Mouse (Mus musculus): ENCODE results near the gene Pde6g.

Gene Pde6g

DNA sequence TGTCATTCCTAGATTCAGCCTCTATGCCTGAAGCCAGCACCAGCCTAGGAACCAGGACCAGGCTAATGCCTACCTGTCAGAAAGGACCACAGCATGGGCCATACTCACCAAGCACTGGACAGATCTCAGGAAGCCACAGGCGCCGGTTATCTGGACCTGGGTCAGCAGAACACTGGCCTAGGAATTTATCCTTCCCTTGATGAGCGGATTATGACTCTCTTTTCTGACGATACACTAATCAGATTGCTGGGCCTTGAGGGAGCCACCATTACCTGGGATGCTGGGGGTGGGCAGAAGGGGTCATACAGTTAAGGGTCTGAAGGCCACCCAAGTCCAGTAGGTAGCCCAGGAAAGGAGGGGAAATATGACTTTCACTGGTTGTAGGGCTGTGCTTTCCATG, at the start of gene Pde6g:
Gene Pde6g, minus strand, starts transcription at position 195 of the 400 bp plus-strand sequence.
- no peak for DNase-seq (ENCODE audit: low read depth, low spot score)

DNA sequence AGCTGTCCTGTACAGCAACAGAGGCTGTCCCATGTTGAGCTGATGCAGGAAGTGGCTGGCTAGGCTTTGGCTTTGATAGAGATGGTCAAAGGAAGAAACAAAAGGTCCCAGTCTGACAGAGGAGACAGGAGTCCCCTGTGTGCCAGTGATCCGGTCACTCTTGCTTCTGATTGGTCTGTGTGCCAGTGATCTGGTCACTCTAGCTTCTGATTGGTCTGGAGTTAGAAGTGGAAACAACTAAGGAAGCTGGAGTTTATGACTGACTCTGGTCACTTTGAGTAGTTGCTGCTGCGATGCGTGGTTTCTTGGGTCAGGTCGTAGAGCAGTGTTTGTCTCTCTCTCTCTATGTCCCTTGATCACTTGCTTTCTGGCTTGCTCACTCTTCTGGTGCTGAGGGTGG, 48.4 kb upstream of the Pde6g start:
- no peak for DNase-seq (ENCODE audit: low read depth, low spot score)

DNA sequence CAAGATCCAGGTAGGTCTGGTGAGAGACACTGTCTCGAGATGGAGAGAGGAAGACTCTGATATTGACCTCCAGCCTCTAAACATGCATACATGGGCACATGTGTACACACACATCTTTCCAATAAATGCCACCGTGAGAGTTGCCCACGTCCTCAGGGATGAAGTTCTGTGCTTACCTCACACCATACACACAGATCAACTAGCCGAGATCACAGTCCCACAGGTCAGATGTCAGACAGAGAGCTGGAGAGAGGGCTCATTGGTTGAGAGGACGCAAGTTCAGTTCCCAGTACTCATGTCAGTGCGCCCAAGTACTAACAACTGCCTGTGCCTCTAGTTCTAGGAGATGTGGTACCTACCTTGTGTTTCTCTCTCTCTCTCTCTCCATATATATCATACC, 47.7 kb upstream of the Pde6g start:
- no peak for DNase-seq (ENCODE audit: low read depth, low spot score)

DNA sequence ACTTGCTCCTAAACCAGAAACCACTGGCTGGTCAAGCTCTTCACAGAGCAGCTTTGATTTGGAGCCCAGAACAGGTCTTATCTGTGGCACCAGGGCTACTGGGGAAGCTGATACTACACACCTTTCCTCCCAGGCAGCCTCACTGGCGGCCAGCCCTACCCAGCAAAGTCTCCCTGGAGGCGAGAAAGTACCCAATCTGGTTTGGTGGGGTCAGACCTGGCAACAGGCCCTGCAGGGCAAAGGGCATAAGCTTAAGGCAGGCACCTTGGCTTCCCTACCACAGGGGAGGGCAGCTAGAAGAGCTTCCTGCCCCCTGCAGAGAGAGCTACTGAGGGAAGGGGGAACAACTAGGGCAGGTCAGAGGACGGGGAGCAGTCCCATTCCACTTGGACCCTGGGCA, 47.1 kb upstream of the Pde6g start:
- no peak for DNase-seq (ENCODE audit: low read depth, low spot score)

DNA sequence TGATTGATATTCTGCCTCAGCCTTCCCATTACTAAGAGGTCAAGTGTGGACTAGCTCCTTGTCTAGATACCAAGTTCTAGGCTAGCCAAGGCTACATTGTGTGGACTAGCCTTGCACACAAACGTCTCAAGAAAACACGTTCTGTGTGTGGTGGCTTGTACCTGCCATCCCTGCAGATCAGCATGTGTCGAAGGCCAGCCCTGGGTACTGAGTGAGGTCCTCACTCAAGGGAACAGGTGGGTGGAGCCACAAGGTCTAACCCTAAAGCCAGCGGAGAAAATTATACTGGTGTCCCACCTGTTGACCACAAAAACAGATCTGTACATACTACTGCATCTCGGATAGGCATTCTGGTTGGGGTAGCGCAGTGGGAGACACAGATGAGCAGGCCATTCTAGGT, 46.6 kb upstream of the Pde6g start:
- DNase-seq (ENCODE audit: low read depth, low spot score), result no peak

DNA sequence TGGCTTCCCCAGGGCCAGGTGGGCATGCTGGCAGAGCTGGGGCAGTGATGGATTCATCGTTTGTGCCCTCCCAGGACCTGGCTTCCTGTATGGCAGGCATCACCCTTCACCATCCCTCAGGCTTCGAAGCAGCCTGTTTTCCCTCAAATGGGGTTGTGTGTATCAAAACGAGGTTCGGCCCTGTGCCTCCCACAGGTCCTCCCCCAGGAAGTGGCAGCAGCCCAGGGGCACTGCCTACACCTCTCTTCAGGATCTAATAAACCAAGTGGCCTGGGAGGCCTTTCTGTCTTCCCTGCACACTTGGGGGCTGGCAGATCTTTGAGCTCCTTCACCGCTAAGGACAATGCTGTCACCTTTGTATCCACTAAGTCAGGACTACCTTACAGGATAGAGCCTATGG, 45.6 kb upstream of the Pde6g start:
- no peak for DNase-seq (ENCODE audit: low read depth, low spot score)

DNA sequence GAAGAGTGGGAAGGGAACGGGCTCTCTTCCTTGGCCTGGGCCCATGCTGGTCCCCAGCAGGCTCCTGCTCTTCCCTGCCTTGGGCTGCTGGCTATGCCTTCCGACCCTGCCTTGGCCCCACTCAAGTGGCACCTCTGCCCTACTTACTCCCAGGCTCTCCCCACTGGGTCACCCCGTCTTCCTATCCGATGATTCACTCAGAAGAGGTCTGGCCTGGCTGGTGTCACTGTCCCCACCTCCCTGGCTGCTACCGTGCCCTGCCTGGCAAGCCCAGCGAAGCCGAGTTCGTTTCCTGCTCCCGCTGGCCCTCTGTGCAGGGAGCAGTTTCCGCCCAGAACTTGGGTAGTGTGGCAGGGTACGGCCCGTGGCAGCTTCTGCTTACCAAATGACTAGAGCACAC, 44.9 kb upstream of the Pde6g start:
- no peak for DNase-seq (ENCODE audit: low read depth, low spot score)

DNA sequence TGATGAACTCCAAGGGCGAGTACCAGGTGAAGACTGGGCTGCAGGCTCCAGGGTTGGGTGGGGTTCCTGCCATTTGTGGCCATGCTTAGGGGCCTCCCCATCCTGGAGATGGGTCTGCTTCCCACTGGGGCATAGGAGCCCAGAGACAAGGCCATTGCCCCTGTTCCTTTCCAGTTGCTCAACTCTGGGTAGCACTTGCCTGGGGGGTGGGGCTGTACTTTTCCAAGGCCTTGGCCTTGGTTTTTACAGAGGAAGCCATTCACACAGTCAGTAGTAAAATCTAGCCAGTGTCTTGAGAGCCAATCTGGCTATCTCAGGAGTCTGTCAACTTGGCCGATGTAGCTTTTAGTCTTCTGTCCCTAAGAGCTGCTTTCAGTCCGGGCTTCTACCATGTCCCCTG, 44.1 kb upstream of the Pde6g start:
- no peak for DNase-seq (ENCODE audit: low read depth, low spot score)

DNA sequence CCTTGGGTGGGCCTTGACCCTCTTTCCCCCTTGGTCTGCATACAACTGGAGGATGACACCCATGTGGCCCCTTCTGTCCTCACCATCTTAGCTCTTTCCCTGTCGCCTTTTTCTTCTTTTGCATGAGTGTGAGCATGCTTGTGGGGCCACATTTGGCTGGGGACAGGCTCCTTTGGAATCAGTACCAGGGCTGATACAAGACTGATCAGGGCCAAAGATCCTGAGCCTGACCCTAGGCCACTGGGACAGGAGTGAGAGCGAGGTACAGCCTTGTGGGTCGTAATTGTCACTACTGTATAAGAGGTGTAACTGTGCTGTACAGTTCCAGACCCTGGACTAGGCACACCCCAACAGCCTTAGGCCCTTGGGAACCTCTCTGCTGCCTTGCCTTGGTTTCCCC, 40.6 kb upstream of the Pde6g start:
- no peak for DNase-seq (ENCODE audit: low read depth, low spot score)

DNA sequence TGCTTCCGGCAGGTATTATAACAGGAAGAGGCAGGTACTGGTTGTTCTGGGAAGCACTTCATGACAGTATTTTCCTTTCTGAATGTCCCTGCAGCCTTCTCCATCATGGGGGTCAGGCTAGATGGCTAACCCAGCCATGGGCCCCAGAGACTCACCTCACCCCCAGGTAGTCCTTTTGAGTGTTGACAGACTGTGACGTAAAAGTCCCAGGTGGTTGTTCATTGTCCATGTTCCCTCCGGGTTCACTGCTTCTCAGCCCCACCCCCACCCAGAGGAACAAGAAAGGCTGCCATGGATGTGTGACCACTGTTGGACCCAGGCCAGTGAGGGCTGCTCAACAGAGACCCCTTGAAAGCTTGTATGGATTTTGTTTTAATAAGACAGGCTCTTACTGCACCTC, 40.1 kb upstream of the Pde6g start:
- no peak for DNase-seq (ENCODE audit: low read depth, low spot score)

DNA sequence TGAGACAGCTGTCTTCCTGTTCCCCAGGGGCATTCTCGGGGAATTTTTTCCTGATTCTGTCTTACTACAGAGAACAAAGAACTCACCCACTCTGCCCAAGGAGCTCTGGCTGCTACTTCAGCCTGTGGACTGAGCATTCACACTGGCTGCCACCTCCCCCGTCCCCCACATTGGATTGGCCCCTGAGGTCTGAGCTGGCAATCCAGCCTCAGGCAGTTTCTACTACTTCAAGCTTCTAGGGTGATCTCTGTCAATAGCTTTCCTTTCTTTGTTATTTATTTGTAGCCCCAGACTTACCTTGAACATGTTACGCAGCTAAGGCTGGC, 39.5 kb upstream of the Pde6g start:
- no peak for DNase-seq (ENCODE audit: low read depth, low spot score)

DNA sequence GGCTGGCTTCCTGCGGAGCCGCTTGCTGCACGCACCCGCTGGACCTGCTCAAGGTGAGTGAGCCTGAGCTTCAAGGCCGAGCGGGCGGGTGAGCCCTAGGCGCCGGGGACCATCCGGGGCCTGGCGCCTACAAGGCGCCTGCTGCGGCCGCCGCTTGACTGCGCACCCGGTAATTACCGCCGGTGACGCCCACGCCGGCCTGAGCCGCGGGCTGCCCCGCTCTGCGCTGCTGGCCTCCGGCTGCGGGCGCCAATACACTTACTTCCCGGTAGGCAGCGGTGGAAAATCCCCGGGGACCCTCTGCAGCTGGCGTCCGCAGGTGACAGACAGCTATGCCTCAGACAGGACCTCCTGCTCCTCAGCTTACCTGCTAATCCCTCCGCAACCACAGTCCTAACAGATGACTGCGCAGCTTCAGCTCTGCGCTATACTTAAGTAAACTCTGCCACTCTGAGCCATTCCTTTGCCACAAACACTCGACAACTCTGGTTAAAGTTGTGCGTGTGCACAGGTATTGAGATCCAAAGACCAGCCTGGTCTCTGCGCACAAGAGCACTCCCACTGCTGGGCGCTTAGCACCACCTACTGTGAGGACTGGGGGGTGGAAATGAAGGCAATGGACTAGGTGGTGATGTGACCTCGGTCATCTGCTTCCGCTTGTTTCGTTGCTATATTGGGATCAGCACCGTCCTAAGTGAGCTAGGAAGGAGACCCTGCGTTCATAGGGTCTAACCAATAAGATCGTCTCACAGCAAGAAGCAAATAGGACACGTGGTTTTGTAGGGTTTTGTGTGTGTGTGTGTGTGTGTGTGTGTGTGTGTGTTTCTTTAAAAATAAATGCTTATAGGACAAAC, 39.0 kb upstream of the Pde6g start:
- DNase-seq (ENCODE audit: low read depth, low spot score), result peak; percentile 63

DNA sequence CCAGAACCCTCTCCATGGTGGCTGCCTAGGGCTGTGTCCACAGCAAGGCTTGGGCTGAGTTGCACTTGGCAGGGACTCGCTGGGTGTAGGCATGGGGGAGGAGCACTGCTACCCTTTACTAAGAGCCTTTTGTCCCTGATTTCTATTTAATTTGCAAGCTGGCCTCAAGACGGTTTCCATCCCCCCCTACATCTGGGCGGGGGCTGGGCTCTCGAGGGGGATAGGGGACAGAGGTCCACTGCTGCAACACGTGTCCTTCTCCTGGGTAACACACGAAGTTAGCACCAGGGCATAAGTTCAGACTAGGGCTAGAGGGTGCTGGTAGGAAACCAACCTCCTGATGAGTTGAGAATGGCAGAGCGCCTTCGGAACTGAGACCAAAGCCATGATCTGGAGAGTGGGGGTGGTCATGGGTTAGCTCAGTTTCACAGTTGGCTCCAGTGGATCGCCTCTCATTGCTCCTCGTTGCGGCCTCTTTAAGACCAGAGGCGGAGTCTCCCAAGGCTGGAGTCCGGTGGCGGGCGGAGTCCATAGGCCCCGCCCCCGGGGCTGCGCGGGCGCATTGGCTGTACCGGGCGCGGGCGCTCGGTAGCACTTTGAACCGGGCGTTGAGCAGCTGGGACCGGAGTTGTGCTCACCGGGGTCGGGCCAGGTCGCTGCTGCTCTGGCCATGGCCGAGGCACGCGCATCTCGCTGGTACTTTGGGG, 38.2 kb upstream of the Pde6g start, which contains the start of gene Slc25a10:
Gene Slc25a10, plus strand, starts transcription at position 524 of the 707 bp plus-strand sequence.
- DNase-seq (ENCODE audit: low read depth, low spot score), result peak; percentile 93

DNA sequence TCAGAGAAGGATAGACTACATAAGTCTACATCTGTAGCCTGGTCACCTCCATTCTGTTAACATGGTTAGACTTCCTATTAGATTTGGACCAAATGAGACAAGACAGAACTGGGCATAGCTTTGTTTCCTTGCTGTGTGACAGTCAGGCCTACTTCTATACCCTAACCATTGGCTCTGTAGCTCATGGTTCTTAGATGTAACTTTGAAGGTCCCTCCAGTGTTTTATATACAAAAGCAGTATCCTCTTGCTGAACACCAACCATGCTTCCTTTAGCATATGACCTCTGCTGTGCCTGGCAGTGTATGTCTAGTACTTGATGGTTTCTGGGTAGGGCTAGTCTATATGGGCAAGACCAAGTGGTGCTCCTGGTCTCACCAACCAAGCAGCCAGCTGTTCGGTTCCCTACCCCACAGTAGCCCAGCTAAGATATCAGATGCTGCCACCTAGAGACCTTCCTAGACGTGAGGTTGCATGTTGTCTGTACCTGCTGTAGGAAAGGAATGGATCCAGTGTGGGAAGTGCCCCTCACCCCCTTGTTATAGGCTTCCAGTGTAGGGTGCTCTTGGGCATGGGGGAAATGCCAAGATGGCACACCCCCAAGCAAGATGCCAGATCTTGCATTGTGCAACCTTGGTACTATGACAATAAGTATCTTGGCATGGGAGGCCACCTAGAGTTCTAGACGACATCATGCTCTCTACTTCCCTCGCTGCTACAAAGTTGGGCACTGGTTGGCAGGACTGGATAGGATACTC, 37.2 kb upstream of the Pde6g start:
- no peak for DNase-seq (ENCODE audit: low read depth, low spot score)

DNA sequence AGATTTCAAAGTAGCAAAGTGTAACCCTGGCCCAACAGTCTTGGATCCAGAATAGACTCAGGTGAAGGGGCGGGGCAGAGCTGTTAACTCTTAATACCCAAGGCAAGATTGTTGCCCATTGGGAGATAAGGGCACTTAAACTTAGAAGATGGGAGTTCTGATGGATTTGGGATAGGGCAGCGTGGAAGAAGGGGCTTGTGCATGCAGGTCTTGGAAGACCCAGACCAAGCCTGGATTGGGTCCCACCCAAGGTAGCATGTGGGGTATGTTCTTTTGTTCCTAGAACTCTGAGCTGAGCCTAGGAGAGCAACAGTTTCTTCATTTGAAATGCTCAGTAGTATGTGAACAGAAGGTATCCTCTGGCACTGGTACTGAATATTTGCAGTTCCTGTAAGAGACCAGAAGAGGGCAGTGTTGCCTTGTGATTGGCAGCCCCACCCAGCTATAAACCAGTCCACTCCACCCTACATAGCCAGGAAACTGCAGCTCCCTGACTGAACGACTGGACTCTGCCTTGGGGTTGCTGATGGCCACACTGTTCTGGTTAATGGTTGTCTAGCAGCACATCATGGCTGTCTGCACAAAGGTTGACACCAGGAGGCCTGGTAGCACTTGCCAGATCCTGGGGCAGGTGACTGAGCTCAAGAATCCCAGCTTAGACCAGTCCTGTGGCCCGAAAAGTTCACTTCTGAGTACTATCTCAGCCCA, 35.9 kb upstream of the Pde6g start:
- peak; percentile 88 for DNase-seq (ENCODE audit: low read depth, low spot score)

DNA sequence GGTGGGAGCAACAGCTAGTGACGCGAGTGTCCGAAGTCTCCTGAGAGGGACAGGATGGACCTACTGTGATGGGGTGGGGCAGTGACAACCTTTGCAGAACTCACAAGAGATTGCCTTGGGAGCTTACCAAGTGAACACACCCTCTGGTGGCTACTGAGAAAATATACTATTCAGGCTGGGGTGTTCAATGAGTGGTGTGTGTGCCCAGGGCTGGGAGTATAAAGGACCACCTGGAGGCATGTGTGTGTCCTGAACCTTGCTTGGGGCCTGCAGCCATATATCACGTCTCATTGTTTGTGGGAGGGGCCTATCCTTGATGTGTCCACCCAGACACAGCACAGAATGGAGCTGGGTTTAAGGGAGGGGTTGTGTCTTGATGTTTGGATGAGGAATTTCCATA, 35.2 kb upstream of the Pde6g start:
- peak; percentile 28 for DNase-seq (ENCODE audit: low read depth, low spot score)

DNA sequence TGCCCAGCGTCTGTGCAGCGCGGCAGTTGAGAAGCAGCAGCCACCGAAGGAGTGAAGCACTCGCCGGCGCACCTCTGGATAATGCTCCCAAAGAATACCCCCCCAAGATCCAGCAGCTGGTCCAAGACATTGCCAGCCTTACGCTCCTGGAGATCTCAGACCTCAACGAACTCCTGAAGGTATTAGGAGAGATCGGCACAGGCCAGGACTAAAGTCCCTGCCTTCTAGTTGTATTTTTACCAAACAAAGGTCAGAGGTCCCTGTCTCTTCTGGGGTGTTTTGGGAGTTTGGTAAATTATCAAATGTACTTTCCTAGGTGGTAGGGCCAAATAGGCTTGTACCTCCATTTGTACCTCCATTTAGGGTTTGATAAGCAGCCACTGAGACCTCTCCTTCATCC, 32.0 kb upstream of the Pde6g start:
- no peak for DNase-seq (ENCODE audit: low read depth, low spot score)

DNA sequence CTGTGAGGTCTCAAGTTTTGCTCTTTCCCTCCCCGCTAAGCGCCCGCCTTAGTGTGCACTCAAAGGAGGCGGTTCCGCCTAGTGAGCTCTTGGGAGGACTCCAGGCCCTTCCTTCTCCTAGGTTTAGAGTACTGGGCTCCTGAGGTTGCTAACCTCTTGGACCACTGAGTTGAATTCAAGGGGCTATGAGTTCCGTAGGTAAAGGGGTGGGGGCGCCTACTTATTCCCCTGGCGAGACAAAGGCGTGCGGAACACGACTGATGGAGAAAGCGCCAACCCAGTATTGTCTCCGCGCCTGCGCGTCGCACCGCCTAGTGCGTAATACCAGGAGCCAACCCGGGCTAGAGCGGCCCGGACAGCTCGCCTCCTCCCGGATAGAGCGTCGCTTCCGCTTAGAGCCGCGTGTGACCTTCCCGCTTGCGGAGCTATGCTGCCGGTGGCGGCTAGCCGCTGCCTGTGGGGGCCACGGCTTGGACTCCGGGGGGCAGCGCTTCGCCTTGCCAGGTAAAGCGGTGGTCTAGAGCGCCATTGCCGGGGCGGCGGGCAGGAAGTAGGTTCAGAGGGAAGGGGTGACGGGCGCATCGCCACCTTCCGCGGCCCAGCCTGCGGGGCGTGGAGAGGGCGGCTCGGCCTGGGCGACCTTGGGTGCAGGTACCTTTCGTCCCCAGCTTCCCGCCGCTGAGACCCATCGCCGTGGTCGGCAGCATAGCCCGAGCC, 31.1 kb upstream of the Pde6g start, which contains the start of gene Mrpl12:
Gene Mrpl12, plus strand, starts transcription at position 349 of the 717 bp plus-strand sequence.
- DNase-seq (ENCODE audit: low read depth, low spot score), result peak; percentile 97

DNA sequence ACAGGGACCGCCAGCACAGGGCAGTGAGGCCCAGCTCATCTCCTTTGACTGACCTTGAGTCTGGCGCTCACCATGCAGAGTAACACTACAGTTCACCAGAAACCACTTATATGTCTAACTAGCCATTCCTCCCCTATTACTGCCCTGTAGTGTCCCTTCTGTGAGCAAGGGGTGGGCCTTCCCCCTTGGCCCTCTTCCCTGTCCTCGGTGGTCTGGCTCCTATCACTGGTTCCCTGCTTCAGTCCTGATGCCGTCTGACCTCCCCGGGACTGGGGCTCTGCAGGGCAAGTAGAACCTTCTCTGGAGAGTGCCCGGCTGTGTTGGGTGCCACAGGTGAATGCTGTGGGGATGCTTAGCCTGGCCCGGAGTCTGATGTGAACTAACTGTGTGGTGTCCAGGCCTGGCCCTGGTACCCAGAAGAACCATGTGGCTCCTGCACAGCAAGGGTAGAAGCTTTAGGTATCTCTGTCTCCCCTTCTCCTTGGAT, 30.2 kb upstream of the Pde6g start:
- no peak for DNase-seq (ENCODE audit: low read depth, low spot score)

DNA sequence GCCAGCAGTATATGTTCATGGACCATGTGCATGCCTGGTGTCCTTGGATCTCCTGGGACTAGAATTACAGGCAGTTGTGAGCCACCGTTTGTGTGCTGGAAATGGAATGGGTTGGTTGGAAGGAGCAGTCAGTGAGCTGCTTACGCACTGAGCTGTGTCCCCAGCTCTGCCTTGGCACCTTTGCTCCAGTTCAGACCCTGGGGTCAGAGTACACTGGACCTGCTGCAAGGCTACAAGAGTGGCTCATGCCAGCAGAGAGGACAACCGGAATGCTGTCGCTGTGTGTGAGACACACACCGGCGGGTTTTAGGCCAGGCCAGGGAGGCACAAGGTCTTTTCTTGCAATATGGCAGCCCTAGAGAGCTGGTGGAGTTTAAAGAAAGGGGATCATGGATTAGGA, 18.8 kb upstream of the Pde6g start:
- no peak for DNase-seq (ENCODE audit: low read depth, low spot score)

DNA sequence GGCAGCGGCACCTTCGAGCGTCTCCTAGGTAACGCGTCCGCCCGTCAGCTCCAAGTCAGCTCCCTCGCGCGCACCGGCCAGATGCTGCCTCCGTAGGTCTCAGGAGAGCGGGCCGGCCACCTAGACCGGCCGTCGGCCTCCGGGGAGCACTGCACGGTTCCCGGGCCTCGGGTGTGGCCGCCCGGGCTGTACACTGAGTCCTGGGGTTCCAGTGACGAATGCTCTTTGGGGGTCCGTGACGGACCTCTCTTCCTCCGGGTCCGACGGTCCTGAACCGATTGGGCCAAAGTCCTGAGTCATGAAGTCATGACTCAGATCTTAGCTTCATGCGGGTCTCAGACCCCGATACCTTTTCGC, 14.4 kb upstream of the Pde6g start:
- DNase-seq (ENCODE audit: low read depth, low spot score), result no peak
